Mouse (Mus musculus) limb, embryonic 13.5 days (tissue): ENCODE results near the gene Ngp. TPM values are rescaled to one million over a fixed set of nuclear protein-coding genes. Genes with fewer than 3 reads are reported as not detected.

Experiments
- polyA plus RNA-seq: library from polyadenylated mRNA; unstranded; fragments of >200 nt; fragmentation: Nextera tagmentation; extraction: Ambion mirVana; gene quantifications from 2 replicates; pipeline ENCODE4 v1.2.1, GENCODE M21; 2015

The Ngp gene
- polyA plus RNA-seq, 1 experiment from 2014 or later, result 0.97 TPM

Other genes starting within 250 kb of the Ngp start
- 3.7 and 4.5 TPM in 2 replicates for gene Cspg5, start 176.0 kb upstream of the Ngp start, polyA plus RNA-seq
- gene Elp6, start 114.6 kb upstream of the Ngp start, polyA plus RNA-seq, result 34.4 and 35.8 TPM in 2 replicates
- gene Scap, start 86.5 kb upstream of the Ngp start, polyA plus RNA-seq, result 39.7 and 40.2 TPM in 2 replicates
- 17.7 and 17.9 TPM in 2 replicates for gene Ptpn23, start 11.5 kb upstream of the Ngp start, polyA plus RNA-seq
- 9.3 and 9.9 TPM in 2 replicates for gene Klhl18, start 56.9 kb downstream of the Ngp start, polyA plus RNA-seq
- 1.1 TPM in 2 replicates for gene Kif9, start 57.2 kb downstream of the Ngp start, polyA plus RNA-seq
- gene Setd2, start 112.8 kb downstream of the Ngp start, polyA plus RNA-seq, result 43.3 and 45.0 TPM in 2 replicates
- 61.2 and 64.5 TPM in 2 replicates for gene Nradd, start 204.7 kb downstream of the Ngp start, polyA plus RNA-seq
- 0.75 and 0.76 TPM in 2 replicates for gene Nbeal2, start 234.4 kb downstream of the Ngp start, polyA plus RNA-seq
- 106 and 107 TPM in 2 replicates for gene Ccdc12, start 236.8 kb downstream of the Ngp start, polyA plus RNA-seq